14 mouse cellular contexts compared by ENCODE assay signal in genomic region chr1:78817756-78818155, GRCm38 (mm10). TPM values are rescaled to one million over a fixed set of nuclear protein-coding genes. Genes with fewer than 3 reads are reported as not detected.
DNase-seq lines count a peak whose midpoint lies in the region; ATAC-seq and TF ChIP-seq lines count a peak whose summit lies in the region.
"Had no signal": no experiment of that assay in that cellular context is flagged by ENCODE, and none has a peak within 500 bp of the region (broad histone marks: within the 10 kb centered on the region; RNA-seq: fewer than 3 reads in every experiment).

No protein-coding gene starts in this region.

- H3K27ac ChIP-seq in heart, embryonic 13.5 days (replicated peaks): no peak overlapping the region
- no peak overlapping the region for H3K27ac ChIP-seq in heart, embryonic 11.5 days (ENCODE audit: low read depth, low read length)
- 0 out of 2 replicates have a peak overlapping the region, but pooled peaks have one; percentile 87 for H3K27ac ChIP-seq in lung, embryonic 14.5 days (ENCODE audit: low read depth)
- H3K27ac ChIP-seq in embryonic facial prominence, embryonic 15.5 days (replicated peaks): 0 out of 2 replicates have a peak overlapping the region, but pooled peaks have one; percentile 28
- H3K27ac ChIP-seq in limb, embryonic 15.5 days: peak overlapping the region; percentile 81; the same call in 1 of the 2 replicates
- H3K27ac ChIP-seq: hindbrain, embryonic 10.5 days had no signal

- peaks cover 45% of the 10 kb centered on the region for H3K4me1 ChIP-seq in heart, embryonic 13.5 days
- peaks cover 8% of the 10 kb centered on the region; the same call in 1 of the 2 replicates for H3K4me1 ChIP-seq in heart, embryonic 11.5 days (ENCODE audit: control insufficient read depth, insufficient read depth, low read length)
- peaks cover 26% of the 10 kb centered on the region for H3K4me1 ChIP-seq in lung, embryonic 14.5 days (ENCODE audit: insufficient read depth)
- peaks cover 60% of the 10 kb centered on the region for H3K4me1 ChIP-seq in embryonic facial prominence, embryonic 15.5 days
- peaks cover 58% of the 10 kb centered on the region for H3K4me1 ChIP-seq in limb, embryonic 15.5 days

- no peak for TF ChIP-seq CTCF in lung, embryonic 14.5 days (IDR thresholded peaks at IDR 0.05; ENCODE audit: low read depth)

- ATAC-seq in heart, embryonic 13.5 days (ENCODE audit: extremely low read depth, insufficient number of reproducible peaks, low FRiP score, low TSS enrichment): no peak
- no peak for ATAC-seq in heart, embryonic 11.5 days (replicated peaks; ENCODE audit: insufficient number of reproducible peaks, low FRiP score, low TSS enrichment)
- no peak for ATAC-seq in lung, embryonic 14.5 days (ENCODE audit: insufficient read depth)
- ATAC-seq in embryonic facial prominence, embryonic 15.5 days (ENCODE audit: insufficient number of reproducible peaks, low FRiP score, low TSS enrichment, low read depth): no peak
- ATAC-seq in limb, embryonic 15.5 days (ENCODE audit: insufficient number of reproducible peaks, low FRiP score, low TSS enrichment, low read depth): no peak
- ATAC-seq: activated CD4-positive, CD25-positive, alpha-beta regulatory T cell, adult 4 months had no signal

- H3K9me3 ChIP-seq in heart, embryonic 13.5 days: no peaks in the 10 kb centered on the region
- H3K9me3 ChIP-seq in heart, embryonic 11.5 days (replicated peaks; ENCODE audit: control insufficient read depth, low read length): no peaks in the 10 kb centered on the region
- H3K9me3 ChIP-seq in lung, embryonic 14.5 days (ENCODE audit: low read depth, low read length): no peaks in the 10 kb centered on the region
- H3K9me3 ChIP-seq in embryonic facial prominence, embryonic 15.5 days (replicated peaks): no peaks in the 10 kb centered on the region
- no peaks in the 10 kb centered on the region for H3K9me3 ChIP-seq in limb, embryonic 15.5 days
- H3K9me3 ChIP-seq: hindbrain, embryonic 10.5 days had no signal

- H3K27me3 ChIP-seq in heart, embryonic 13.5 days (replicated peaks): no peaks in the 10 kb centered on the region
- no peaks in the 10 kb centered on the region for H3K27me3 ChIP-seq in heart, embryonic 11.5 days (ENCODE audit: control insufficient read depth, insufficient read depth, low read length)
- H3K27me3 ChIP-seq in lung, embryonic 14.5 days (ENCODE audit: insufficient read depth, low read length): no peaks in the 10 kb centered on the region
- H3K27me3 ChIP-seq in embryonic facial prominence, embryonic 15.5 days: no peaks in the 10 kb centered on the region
- no peaks in the 10 kb centered on the region for H3K27me3 ChIP-seq in limb, embryonic 15.5 days

- H3K9ac ChIP-seq in heart, embryonic 13.5 days: no peak overlapping the region
- H3K9ac ChIP-seq in heart, embryonic 11.5 days (ENCODE audit: low read depth, low read length): no peak overlapping the region
- H3K9ac ChIP-seq in lung, embryonic 14.5 days: no peak overlapping the region
- H3K9ac ChIP-seq in embryonic facial prominence, embryonic 15.5 days: peak overlapping the region; percentile 15; the same call in 1 of the 2 replicates
- no peak overlapping the region for H3K9ac ChIP-seq in limb, embryonic 15.5 days

- WGBS in heart, embryonic 13.5 days: 82% methylated on average over 16 of the region's 16 CpGs
- WGBS in heart, embryonic 11.5 days (ENCODE audit: insufficient replicate concordance): 82% methylated on average over 16 of the region's 16 CpGs
- WGBS in lung, embryonic 14.5 days: 69% methylated on average over 16 of the region's 16 CpGs
- 83% methylated on average over 16 of the region's 16 CpGs for WGBS in embryonic facial prominence, embryonic 15.5 days
- 67% methylated on average over 16 of the region's 16 CpGs for WGBS in limb, embryonic 15.5 days

- DNase-seq in lung, embryonic 14.5 days: no peak
- DNase-seq in lung, adult 18-20 months: no peak
- no peak for DNase-seq in B cell, adult 2 months
- no peak for DNase-seq in layer of hippocampus, postnatal 14 days (ENCODE audit: low spot score in 2 of 2)
- DNase-seq: cerebellum, adult 2 months; kidney, adult 18-20 months; right cerebral cortex, postnatal 14 days had no signal

- no peaks in the 10 kb centered on the region for H3K36me3 ChIP-seq in heart, embryonic 13.5 days
- H3K36me3 ChIP-seq in heart, embryonic 11.5 days (ENCODE audit: control insufficient read depth, insufficient read depth, low read length): no peaks in the 10 kb centered on the region
- no peaks in the 10 kb centered on the region for H3K36me3 ChIP-seq in lung, embryonic 14.5 days (ENCODE audit: insufficient read depth)
- no peaks in the 10 kb centered on the region for H3K36me3 ChIP-seq in embryonic facial prominence, embryonic 15.5 days
- H3K36me3 ChIP-seq in limb, embryonic 15.5 days: no peaks in the 10 kb centered on the region
- H3K36me3 ChIP-seq: hindbrain, embryonic 10.5 days had no signal

- peak overlapping the region; percentile 11 for H3K4me3 ChIP-seq in heart, embryonic 13.5 days
- no peak overlapping the region for H3K4me3 ChIP-seq in heart, embryonic 11.5 days (ENCODE audit: low read depth, low read length)
- peak overlapping the region; percentile 20 for H3K4me3 ChIP-seq in lung, embryonic 14.5 days (ENCODE audit: low read depth, low read length)
- H3K4me3 ChIP-seq in embryonic facial prominence, embryonic 15.5 days (replicated peaks): peak overlapping the region; percentile 35
- peak overlapping the region; percentile 29 for H3K4me3 ChIP-seq in limb, embryonic 15.5 days
- H3K4me3 ChIP-seq: hindbrain, embryonic 10.5 days had no signal

- peak overlapping the region; percentile 40 for H3K4me2 ChIP-seq in heart, embryonic 13.5 days
- H3K4me2 ChIP-seq in heart, embryonic 11.5 days: no peak overlapping the region
- H3K4me2 ChIP-seq in lung, embryonic 14.5 days: peak overlapping the region; percentile 55
- peak overlapping the region; percentile 25 for H3K4me2 ChIP-seq in embryonic facial prominence, embryonic 15.5 days (replicated peaks)
- peak overlapping the region; percentile 38 for H3K4me2 ChIP-seq in limb, embryonic 15.5 days

RNA-seq across cellular contexts. Expression of gene Kcne4, which starts 1.2 kb away (rescaled TPM):
- 4.1 and 4.2 TPM in 2 replicates for polyA plus RNA-seq in heart, embryonic 13.5 days (2015; fragmentation: Nextera tagmentation; extraction: Ambion mirVana)
- polyA plus RNA-seq in heart, embryonic 11.5 days (2014; fragmentation: Nextera tagmentation; extraction: Ambion mirVana): 0.33 and 0.69 TPM in 2 replicates
- polyA plus RNA-seq in lung, embryonic 14.5 days (2014; fragmentation: Nextera tagmentation; extraction: Ambion mirVana): 10.9 and 12.4 TPM in 2 replicates
- polyA plus RNA-seq in embryonic facial prominence, embryonic 15.5 days (2015; fragmentation: Nextera tagmentation; extraction: Ambion mirVana): 24.6 and 29.5 TPM in 2 replicates
- polyA plus RNA-seq in limb, embryonic 15.5 days (2015; fragmentation: Nextera tagmentation; extraction: Ambion mirVana): 28.8 and 29.6 TPM in 2 replicates
- total RNA-seq in layer of hippocampus, postnatal 14 days (2021): 1 to 10 TPM in 1 of 2 experiments, under 1 TPM in 1; 0.88 to 1.4 TPM
- total RNA-seq: megakaryocyte progenitor cell, adult 5-6 weeks had no signal
- polyA plus RNA-seq: activated CD4-positive, CD25-positive, alpha-beta regulatory T cell, adult 4 months had no signal

Comparison
In these comparisons a context has a peak if more than half of its experiments do, and no peak if none do; other contexts are left out.
1. H3K27ac ChIP-seq: peak in lung, embryonic 14.5 days (single experiment), embryonic facial prominence, embryonic 15.5 days (single experiment) and limb, embryonic 15.5 days (single experiment); none in heart, embryonic 13.5 days (single experiment) and heart, embryonic 11.5 days (single experiment).